Mouse (Mus musculus) liver, postnatal 0 days (tissue): ENCODE measurements around the gene G6pc3. TPM values are rescaled to one million over a fixed set of nuclear protein-coding genes. Genes with fewer than 3 reads are reported as not detected.
A peak's percentile ranks its signal among the peaks of the same experiment; 100 is the strongest.

ENCODE experiments used
- ATAC-seq: fragments of 200-750 bp; cut with Nextera tagmentation; 2 replicates; pipeline ENCODE4 v1.8.0; 2017; ENCODE audit warnings: mild to moderate bottlenecking, moderate library complexity
- DNase-seq: peaks from one replicate; pipeline ENCODE4 v3.0.0-alpha.2; 2016
- H3K27ac ChIP-seq: fragments of 300-500 bp; sonication (generic); 2 replicates; pipeline ENCODE4 v1.5.1; 2014; ENCODE audit warnings: antibody characterized with exemption, moderate library complexity, mild to moderate bottlenecking, low read depth
- H3K27me3 ChIP-seq: fragments of 300-500 bp; sonication (generic); 2 replicates; pipeline ENCODE4 v1.6.1; 2014; ENCODE audit warnings: low read length, control low read depth, mixed read lengths; ENCODE audit not compliant: insufficient read depth
- H3K36me3 ChIP-seq: fragments of 300-500 bp; sonication (generic); replicated peaks from 2 replicates; pipeline ENCODE4 v1.6.1; 2014; ENCODE audit warnings: mild to moderate bottlenecking, control low read depth, low read length, moderate library complexity, mixed read lengths; ENCODE audit not compliant: insufficient read depth
- H3K4me1 ChIP-seq: fragments of 300-500 bp; sonication (generic); 2 replicates; pipeline ENCODE4 v1.6.1; 2014; ENCODE audit warnings: antibody characterized with exemption, mild to moderate bottlenecking, control low read depth; ENCODE audit not compliant: insufficient read depth
- H3K4me2 ChIP-seq: fragments of 300-500 bp; sonication (generic); 2 replicates; pipeline ENCODE4 v1.6.1; 2014; ENCODE audit warnings: low read depth, mild to moderate bottlenecking, low read length, moderate library complexity, mixed read lengths
- H3K4me3 ChIP-seq: fragments of 300-500 bp; sonication (generic); 2 replicates; pipeline ENCODE4 v1.5.1; 2014; ENCODE audit warnings: low read depth, low read length
- H3K9ac ChIP-seq: fragments of 300-500 bp; sonication (generic); replicated peaks from 2 replicates; pipeline ENCODE4 v1.6.1; 2014; ENCODE audit warnings: mild to moderate bottlenecking, moderate library complexity
- H3K9me3 ChIP-seq: fragments of 300-500 bp; sonication (generic); 2 replicates; pipeline ENCODE4 v1.6.1; 2016; ENCODE audit warnings: mild to moderate bottlenecking, control low read depth, low read length, mixed read lengths
- CTCF ChIP-seq: sonication (generic); IDR thresholded peaks from 2 replicates; pipeline ENCODE4 v1.5.1; 2016; ENCODE audit warnings: antibody characterized with exemption, low read depth
- EP300 ChIP-seq: IDR thresholded peaks from 2 replicates; pipeline ENCODE4 v1.6.1; 2016; ENCODE audit warnings: antibody characterized with exemption, low read depth, mild to moderate bottlenecking
- whole genome bisulfite sequencing: fragments of 180-500 bp; shearing (Covaris S2); extraction: QIAGEN DNeasy Blood & Tissue Kit; methylation state at CpG from one replicate; pipeline ENCODE4 v1.1.7; 2014; ENCODE audit not compliant: insufficient replicate concordance; 5-methylcytosine and 5-hydroxymethylcytosine counted together
- polyA plus RNA-seq: library from polyadenylated mRNA; unstranded; fragments of >200 nt; fragmentation: Nextera tagmentation; extraction: Ambion mirVana; gene quantifications from 2 replicates; pipeline ENCODE4 v1.2.1, GENCODE M21; 2015

The G6pc3 gene
- polyA plus RNA-seq, 1 experiment from 2014 or later: 6.7 TPM

DNA sequence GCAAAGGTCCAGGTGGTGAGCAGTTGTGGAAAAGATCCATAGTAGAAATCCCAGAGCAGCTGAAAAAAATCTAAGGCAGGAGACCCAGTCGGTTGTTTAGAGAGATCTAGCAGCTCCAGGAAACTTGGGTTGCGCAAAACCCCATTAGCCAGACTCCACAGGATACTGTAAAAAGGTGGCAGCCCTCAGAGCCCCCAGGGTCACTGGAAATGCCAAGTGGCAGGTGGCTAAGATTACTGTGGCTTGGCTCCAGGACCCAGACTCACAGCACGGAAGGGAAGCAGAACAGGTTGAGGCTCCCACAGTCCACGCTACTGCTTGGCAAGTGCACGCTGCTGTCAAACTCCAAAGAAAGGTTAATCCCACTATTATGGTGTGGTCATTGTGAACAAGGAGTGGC, 29.6 kb upstream of the G6pc3 start:
- Histone ChIP-seq H3K9ac (no peak overlapping the region), H3K27ac (no peak overlapping the region), H3K4me3 (no peak overlapping the region), H3K4me1 (peaks cover 6% of the 10 kb centered on the region), H3K36me3 (peaks cover 20% of the 10 kb centered on the region), H3K4me2 (no peak overlapping the region), H3K9me3 (no peaks in the 10 kb centered on the region), H3K27me3 (no peaks in the 10 kb centered on the region)
- WGBS: 61% methylated on average over 5 of the region's 5 CpGs
- ATAC-seq: no peak
- no peak for DNase-seq
- TF ChIP-seq EP300 (no peak), CTCF (no peak)

DNA sequence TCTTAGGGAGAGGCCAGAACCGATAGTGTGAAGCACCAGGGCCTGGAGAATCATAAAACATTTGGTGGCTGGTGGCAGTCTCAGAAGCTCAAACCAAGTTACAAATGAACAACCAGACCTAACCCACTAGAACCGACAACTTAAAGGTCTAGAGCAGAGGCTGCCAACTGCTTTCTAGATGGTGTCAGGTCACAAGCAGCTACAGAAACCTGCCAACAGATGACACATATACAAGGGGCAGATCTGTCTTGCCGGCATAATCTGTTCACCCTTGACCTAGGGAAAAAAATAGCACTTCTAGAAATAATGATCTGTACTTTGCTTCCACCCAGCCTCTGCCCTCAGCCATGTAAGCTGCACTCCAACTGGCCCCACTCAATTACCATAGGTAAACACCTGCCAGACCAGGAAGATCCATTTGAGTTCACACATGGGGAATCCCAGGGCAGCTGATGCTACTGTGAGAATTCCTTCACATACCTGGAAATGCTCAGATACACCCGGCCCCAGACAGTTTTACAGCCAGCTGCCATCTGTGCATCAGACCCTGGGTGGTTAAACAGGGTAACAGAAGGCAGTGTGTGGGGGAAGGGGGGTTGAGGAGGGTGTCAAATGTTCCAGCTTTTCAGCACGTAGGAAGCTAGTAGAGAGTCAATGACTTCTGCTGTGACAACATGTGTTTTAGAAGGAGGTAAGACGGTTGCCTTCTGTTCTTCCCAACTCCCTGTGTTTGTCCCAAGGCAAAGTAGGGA, 23.3 kb upstream of the G6pc3 start:
- TF ChIP-seq CTCF (no peak), EP300 (peak; percentile 41; the same call in 1 of the 2 replicates)
- 60% methylated on average over 6 of the region's 6 CpGs for WGBS

GRCm38 (mm10) chr11:102167539-102167938, 21.9 kb upstream of the G6pc3 start:
- Histone ChIP-seq H3K4me2 (no peak overlapping the region), H3K27ac (peak overlapping the region; percentile 31; the same call in 1 of the 2 replicates), H3K9ac (no peak overlapping the region), H3K27me3 (no peaks in the 10 kb centered on the region), H3K4me1 (peaks cover 8% of the 10 kb centered on the region), H3K36me3 (peaks cover 34% of the 10 kb centered on the region), H3K4me3 (no peak overlapping the region), H3K9me3 (no peaks in the 10 kb centered on the region)
- DNase-seq: no peak
- no peak for ATAC-seq
- WGBS: 87% methylated on average over 5 of the region's 5 CpGs
- TF ChIP-seq EP300: no peak
- TF ChIP-seq CTCF: no peak

More for the DNA sequence above, 23.3 kb upstream of the G6pc3 start:
- Histone ChIP-seq H3K27ac (peak overlapping the region; percentile 64), H3K4me2 (no peak overlapping the region), H3K36me3 (peaks cover 40% of the 10 kb centered on the region), H3K27me3 (no peaks in the 10 kb centered on the region), H3K4me3 (no peak overlapping the region), H3K9ac (no peak overlapping the region), H3K9me3 (no peaks in the 10 kb centered on the region), H3K4me1 (peaks cover 8% of the 10 kb centered on the region)
- DNase-seq (no peak), ATAC-seq (peak; percentile 83)

DNA sequence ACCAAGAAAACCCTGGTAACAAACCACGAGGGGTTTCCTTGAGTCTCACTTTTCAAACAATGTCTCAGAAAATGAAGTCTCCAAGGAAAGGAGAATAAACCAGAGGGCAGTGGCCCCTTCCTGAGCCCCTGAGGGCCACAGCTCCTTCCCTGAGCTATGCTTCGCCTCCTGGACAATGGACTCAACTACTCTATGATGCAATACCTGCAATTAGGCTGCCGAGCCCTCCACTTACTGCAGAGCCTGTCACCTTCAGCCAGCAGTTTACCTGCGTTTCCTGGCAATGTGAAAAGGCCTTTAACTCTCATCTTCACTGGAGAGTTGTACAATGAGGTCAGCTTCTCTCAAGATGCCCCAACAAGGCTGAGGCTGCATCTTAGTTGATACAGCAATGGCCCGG, 20.7 kb upstream of the G6pc3 start:
- H3K27ac ChIP-seq: peak overlapping the region; percentile 31
- H3K4me3 ChIP-seq: no peak overlapping the region
- 62% methylated on average over 5 of the region's 5 CpGs for WGBS
- H3K4me1 ChIP-seq: peaks cover 8% of the 10 kb centered on the region
- no peak overlapping the region for H3K9ac ChIP-seq
- no peaks in the 10 kb centered on the region for H3K27me3 ChIP-seq
- ATAC-seq: peak; percentile 52; the same call in 1 of the 2 replicates
- DNase-seq: no peak
- TF ChIP-seq CTCF: no peak
- no peak for TF ChIP-seq EP300
- no peak overlapping the region for H3K4me2 ChIP-seq
- H3K36me3 ChIP-seq: peaks cover 25% of the 10 kb centered on the region
- no peaks in the 10 kb centered on the region for H3K9me3 ChIP-seq

- H3K27me3 ChIP-seq: no peaks in the 10 kb centered on the region
- no peak overlapping the region for H3K27ac ChIP-seq
- no peak overlapping the region for H3K4me2 ChIP-seq
- no peak overlapping the region for H3K9ac ChIP-seq
- no peak for DNase-seq
- H3K36me3 ChIP-seq: peaks cover 47% of the 10 kb centered on the region
- H3K4me1 ChIP-seq: peaks cover 9% of the 10 kb centered on the region
- no peak for TF ChIP-seq CTCF
- TF ChIP-seq EP300: no peak
- no peaks in the 10 kb centered on the region for H3K9me3 ChIP-seq
- no peak overlapping the region for H3K4me3 ChIP-seq
- no peak for ATAC-seq
These were observed 9.6 kb upstream of the G6pc3 start for GRCm38 (mm10) chr11:102179836-102180235.

GRCm38 (mm10) chr11:102184253-102184645, 5.2 kb upstream of the G6pc3 start:
- 4% methylated on average over 7 of the region's 7 CpGs for WGBS
- no peak for TF ChIP-seq CTCF
- TF ChIP-seq EP300: no peak
- Histone ChIP-seq H3K4me2 (peak overlapping the region; percentile 97), H3K27me3 (no peaks in the 10 kb centered on the region), H3K9me3 (no peaks in the 10 kb centered on the region), H3K4me1 (peaks cover 15% of the 10 kb centered on the region), H3K4me3 (peak overlapping the region; percentile 97), H3K9ac (peak overlapping the region; percentile 96), H3K27ac (peak overlapping the region; percentile 96), H3K36me3 (peaks cover 20% of the 10 kb centered on the region)
- DNase-seq (no peak), ATAC-seq (no peak)
